Mouse (Mus musculus) forebrain, embryonic 13.5 days (tissue): ENCODE measurements around the gene Dpp6. TPM values are rescaled to one million over a fixed set of nuclear protein-coding genes. Genes with fewer than 3 reads are reported as not detected.

ENCODE experiments used
- ATAC-seq: fragments of 200-750 bp; cut with Nextera tagmentation; 2 replicates; pipeline ENCODE4 v1.8.0; 2017
- H3K27ac ChIP-seq: fragments of 300-500 bp; sonication (generic); 2 replicates; pipeline ENCODE4 v1.5.1; 2015; ENCODE audit warnings: inconsistent platforms, mild to moderate bottlenecking, moderate library complexity
- H3K27me3 ChIP-seq: fragments of 300-500 bp; sonication (generic); 2 replicates; pipeline ENCODE4 v1.6.1; 2015; ENCODE audit warnings: mild to moderate bottlenecking, inconsistent platforms
- H3K36me3 ChIP-seq: fragments of 300-500 bp; sonication (generic); 2 replicates; pipeline ENCODE4 v1.6.1; 2015; ENCODE audit warnings: mild to moderate bottlenecking, inconsistent platforms; ENCODE audit not compliant: poor library complexity, severe bottlenecking
- H3K4me1 ChIP-seq: fragments of 300-500 bp; sonication (generic); 2 replicates; pipeline ENCODE4 v1.6.1; 2015; ENCODE audit warnings: inconsistent platforms
- H3K4me2 ChIP-seq: fragments of 300-500 bp; sonication (generic); 2 replicates; pipeline ENCODE4 v1.6.1; 2015; ENCODE audit warnings: inconsistent platforms, mild to moderate bottlenecking, moderate library complexity
- H3K4me3 ChIP-seq: fragments of 300-500 bp; sonication (generic); 2 replicates; pipeline ENCODE4 v1.5.1; 2015; ENCODE audit warnings: mild to moderate bottlenecking, inconsistent platforms
- H3K9ac ChIP-seq: fragments of 300-500 bp; sonication (generic); 2 replicates; pipeline ENCODE4 v1.6.1; 2015; ENCODE audit warnings: mild to moderate bottlenecking, inconsistent platforms
- H3K9me3 ChIP-seq: fragments of 300-500 bp; sonication (generic); replicated peaks from 2 replicates; pipeline ENCODE4 v1.6.1; 2016; ENCODE audit warnings: inconsistent platforms
- WGBS: fragments of 180-500 bp; shearing (Covaris S2); methylation state at CpG from one replicate; pipeline ENCODE4 v1.1.7; 2015; 5-methylcytosine and 5-hydroxymethylcytosine counted together
- polyA plus RNA-seq: library from polyadenylated mRNA; unstranded; fragments of >200 nt; fragmentation: Nextera tagmentation; extraction: Ambion mirVana; gene quantifications from 2 replicates; pipeline ENCODE4 v1.2.1, GENCODE M21; 2015

The Dpp6 gene
- polyA plus RNA-seq, 1 experiment from 2014 or later: 16.5 TPM

DNA sequence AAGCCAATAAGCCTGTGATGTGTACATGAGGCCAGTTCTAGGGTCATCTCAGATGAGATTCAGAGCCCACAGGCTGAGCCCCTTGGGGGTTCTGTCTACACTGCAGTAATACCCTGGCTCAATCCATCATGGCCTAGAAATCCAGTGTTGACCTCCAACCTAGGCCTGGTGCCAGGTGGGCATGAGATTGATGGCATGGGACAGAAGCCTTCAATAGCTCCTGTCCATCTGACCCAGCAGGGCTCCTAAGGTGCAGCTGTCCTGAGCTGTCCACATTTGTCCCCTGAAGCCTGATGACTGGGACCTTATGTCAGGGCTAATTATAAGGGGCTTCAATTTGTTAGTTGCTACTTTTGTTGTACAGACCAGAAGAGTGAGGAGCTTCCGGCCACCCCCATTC lies 500.8 kb downstream of the Dpp6 start:
- H3K9me3 ChIP-seq: no peaks in the 10 kb centered on the region
- H3K36me3 ChIP-seq: no peaks in the 10 kb centered on the region
- H3K27me3 ChIP-seq: no peaks in the 10 kb centered on the region
- WGBS: 46% methylated on average over 1 of the region's 1 CpGs
- H3K9ac ChIP-seq: no peak overlapping the region
- H3K4me2 ChIP-seq: no peak overlapping the region
- no peak overlapping the region for H3K4me3 ChIP-seq
- no peak overlapping the region for H3K27ac ChIP-seq
- no peaks in the 10 kb centered on the region for H3K4me1 ChIP-seq
- no peak for ATAC-seq

DNA sequence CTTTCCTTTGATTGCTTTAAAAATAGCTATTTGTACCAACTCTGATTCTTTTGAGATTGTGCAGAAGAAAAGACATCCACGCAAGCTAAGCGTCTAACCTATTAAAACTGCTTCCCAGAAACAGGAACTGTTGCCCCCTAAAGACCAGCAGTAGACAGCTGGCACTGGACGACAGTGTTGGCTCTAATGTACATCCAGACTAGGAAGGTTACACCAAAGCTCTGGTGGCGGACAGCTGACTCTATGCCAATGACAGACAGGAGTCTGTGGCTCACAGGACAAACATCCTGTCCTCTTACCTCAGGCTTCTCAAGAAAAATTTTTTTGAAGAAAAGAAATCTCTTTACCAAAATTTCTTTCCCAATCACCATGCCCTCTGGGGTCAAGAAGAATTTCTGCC lies 502.7 kb downstream of the Dpp6 start:
- Histone ChIP-seq H3K27ac (no peak overlapping the region), H3K4me3 (no peak overlapping the region), H3K27me3 (no peaks in the 10 kb centered on the region), H3K4me1 (no peaks in the 10 kb centered on the region), H3K4me2 (no peak overlapping the region), H3K9me3 (no peaks in the 10 kb centered on the region), H3K36me3 (no peaks in the 10 kb centered on the region), H3K9ac (no peak overlapping the region)
- ATAC-seq: no peak
- WGBS: 92% methylated on average over 4 of the region's 4 CpGs

DNA sequence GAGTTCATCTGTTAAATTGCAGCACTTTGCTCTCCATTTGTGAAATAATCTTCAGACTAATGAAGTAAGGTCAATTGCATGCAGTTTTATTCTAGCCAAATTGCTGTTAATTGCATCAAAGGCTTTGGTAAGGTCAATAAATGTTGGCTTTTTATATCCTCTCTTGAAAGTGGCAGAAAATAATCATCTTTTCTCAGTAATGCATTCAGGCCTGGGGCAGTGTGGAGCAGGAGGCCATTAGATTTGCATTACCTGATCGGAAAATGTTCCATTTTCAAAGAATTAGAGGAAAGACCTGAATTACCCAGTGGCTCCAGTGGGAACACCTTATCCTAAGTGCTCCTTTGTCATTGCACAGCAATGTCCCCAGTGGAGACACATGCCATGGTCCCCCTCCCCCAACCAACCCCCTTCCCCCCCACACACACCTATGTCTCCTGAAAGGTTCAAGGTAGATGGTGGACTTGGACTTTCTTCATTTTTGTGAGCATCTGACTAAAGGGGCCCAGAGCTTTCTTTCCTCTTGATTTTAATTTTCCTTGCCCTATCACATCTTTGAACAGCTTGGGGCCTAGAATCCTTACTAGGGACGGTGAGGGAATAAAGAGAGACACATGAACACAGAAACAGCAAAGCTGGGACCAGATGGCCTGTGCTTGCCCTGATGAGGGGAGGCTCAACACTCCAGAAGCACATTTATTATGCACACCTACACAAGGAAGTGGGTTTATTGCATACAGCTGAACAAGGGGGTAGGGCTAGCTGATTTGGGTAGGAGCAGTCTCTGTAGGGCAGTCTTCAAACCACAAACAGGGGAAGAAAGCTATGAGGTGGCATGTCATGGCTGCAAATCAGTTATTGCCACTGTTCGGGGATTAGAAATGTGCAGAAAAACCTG lies 506.1 kb downstream of the Dpp6 start:
- Histone ChIP-seq H3K9me3 (no peaks in the 10 kb centered on the region), H3K4me3 (no peak overlapping the region), H3K36me3 (no peaks in the 10 kb centered on the region), H3K4me2 (no peak overlapping the region), H3K4me1 (no peaks in the 10 kb centered on the region), H3K27ac (0 out of 2 replicates have a peak overlapping the region, but pooled peaks have one; percentile 10), H3K9ac (no peak overlapping the region), H3K27me3 (no peaks in the 10 kb centered on the region)
- ATAC-seq: peak; percentile 48; the same call in 1 of the 2 replicates
- 77% methylated on average over 3 of the region's 3 CpGs for WGBS

DNA sequence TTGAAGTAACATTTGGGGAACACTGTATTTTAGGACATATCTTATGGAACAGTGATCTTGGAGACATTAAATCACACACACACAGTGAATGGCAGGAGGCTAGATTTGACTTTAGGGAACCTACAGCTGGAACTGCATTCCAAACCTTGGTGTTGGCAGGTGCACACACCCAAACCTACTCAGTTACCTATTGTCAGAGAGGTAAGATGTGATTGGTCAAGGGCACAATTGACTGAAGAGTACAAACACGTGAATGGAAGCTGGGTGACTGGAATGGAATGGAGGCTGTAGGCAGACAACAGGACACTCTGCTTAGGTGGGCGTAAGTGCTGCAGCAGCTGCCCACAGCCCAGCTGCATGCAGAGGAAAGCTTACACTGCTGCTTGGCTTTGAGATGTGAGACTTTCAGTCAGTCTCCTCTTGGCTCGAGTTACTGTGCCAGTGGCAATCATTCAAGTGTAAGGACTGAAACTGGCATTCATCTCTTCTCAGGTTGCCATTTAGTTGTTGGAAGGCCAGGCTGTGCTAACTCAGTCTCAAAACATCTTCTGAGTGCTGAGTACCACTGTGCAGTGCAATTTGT lies 507.4 kb downstream of the Dpp6 start:
- no peak overlapping the region for H3K4me3 ChIP-seq
- H3K9ac ChIP-seq: no peak overlapping the region
- no peak overlapping the region for H3K4me2 ChIP-seq
- no peak overlapping the region for H3K27ac ChIP-seq
- no peaks in the 10 kb centered on the region for H3K4me1 ChIP-seq
- no peak for ATAC-seq
- WGBS: 52% methylated on average over 3 of the region's 3 CpGs
- H3K27me3 ChIP-seq: no peaks in the 10 kb centered on the region
- H3K36me3 ChIP-seq: no peaks in the 10 kb centered on the region
- H3K9me3 ChIP-seq: no peaks in the 10 kb centered on the region

DNA sequence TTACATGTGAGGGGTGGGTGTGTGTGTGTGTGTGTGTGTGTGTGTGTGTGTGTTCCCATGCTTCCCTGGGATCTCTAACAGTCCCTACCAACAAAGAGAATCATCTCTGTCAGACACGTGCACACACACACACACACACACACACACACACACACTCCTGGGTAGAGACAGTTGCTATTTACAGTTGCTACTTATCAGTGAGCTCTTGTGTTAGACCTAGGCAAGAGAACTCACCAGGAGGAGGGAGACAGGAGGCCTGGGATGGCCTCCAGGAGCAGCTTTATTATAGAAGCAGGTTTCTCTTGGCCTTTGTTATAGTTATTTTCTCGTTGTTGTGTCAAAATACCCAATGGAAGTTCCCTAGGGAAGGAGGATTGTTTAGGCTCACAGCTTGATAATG lies 519.7 kb downstream of the Dpp6 start:
- no peaks in the 10 kb centered on the region for H3K4me1 ChIP-seq
- H3K4me2 ChIP-seq: no peak overlapping the region
- ATAC-seq: no peak
- H3K9me3 ChIP-seq: no peaks in the 10 kb centered on the region
- 61% methylated on average over 2 of the region's 2 CpGs for WGBS
- H3K4me3 ChIP-seq: no peak overlapping the region
- H3K9ac ChIP-seq: no peak overlapping the region
- H3K27me3 ChIP-seq: no peaks in the 10 kb centered on the region
- no peaks in the 10 kb centered on the region for H3K36me3 ChIP-seq
- no peak overlapping the region for H3K27ac ChIP-seq

DNA sequence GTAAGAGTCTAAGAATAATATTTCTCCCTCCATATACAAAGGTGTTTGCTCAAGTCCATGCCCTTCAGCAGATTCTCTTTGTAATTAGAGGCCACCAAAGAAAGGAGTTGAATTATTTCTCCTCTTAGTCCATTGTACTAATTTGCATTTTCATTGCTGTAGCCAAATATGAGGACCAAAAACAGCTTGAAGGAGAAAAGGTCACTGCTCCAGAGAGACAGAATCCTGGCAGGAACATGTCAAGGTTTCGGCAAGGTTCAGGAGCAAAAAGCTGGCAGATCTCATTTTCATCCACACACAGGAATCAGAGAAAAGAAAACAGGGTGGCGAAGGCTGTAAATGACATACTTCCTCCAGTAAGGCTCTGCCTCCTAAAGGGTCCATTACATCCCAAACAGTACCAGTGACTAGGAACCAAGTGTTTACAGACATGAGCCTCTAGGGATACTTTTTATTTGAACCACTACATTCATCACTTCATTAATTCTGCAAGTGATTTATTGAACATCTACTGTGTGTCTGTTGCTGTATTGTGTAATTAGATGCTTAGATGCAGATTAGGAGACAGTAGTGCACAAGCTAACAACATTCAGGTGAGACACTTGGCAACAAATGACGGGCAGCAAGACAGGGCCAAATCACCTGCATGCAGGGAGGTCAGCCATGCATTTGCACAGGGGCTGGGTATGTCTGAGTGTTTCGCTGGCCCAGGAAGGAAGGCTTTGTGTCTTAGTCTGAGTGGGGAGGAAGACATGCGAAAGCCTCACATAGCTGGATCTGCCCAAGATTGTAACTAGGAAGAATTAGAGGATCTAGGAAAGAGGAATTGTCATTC lies 522.4 kb downstream of the Dpp6 start:
- Histone ChIP-seq H3K9me3 (no peaks in the 10 kb centered on the region), H3K9ac (no peak overlapping the region), H3K4me1 (no peaks in the 10 kb centered on the region), H3K4me2 (no peak overlapping the region), H3K27ac (no peak overlapping the region), H3K4me3 (no peak overlapping the region), H3K36me3 (no peaks in the 10 kb centered on the region), H3K27me3 (no peaks in the 10 kb centered on the region)
- 86% methylated on average over 5 of the region's 5 CpGs for WGBS
- ATAC-seq: no peak

DNA sequence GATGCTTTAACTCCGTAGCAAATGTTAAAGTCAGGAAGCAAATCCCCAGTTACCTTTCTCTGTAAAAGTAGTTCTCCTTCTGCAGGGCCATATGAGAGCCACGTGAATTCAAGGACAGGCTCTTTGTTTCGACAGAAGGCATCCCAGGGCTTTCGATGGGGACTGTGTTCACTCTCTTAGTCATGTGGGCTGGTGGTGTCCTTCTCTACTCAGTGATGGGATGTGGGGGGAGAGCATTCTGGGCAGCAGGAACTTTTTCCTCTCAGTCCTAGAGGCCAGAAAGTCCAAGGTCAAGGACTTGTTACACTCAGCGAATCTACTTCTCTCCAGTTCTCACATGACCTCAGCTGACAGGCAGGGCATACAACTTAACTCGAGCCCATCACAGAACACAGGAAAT lies 525.3 kb downstream of the Dpp6 start:
- 80% methylated on average over 6 of the region's 6 CpGs for WGBS
- H3K4me1 ChIP-seq: no peaks in the 10 kb centered on the region
- no peak overlapping the region for H3K27ac ChIP-seq
- no peak overlapping the region for H3K4me2 ChIP-seq
- no peaks in the 10 kb centered on the region for H3K27me3 ChIP-seq
- no peaks in the 10 kb centered on the region for H3K9me3 ChIP-seq
- no peak overlapping the region for H3K4me3 ChIP-seq
- no peak for ATAC-seq
- H3K9ac ChIP-seq: no peak overlapping the region
- no peaks in the 10 kb centered on the region for H3K36me3 ChIP-seq

DNA sequence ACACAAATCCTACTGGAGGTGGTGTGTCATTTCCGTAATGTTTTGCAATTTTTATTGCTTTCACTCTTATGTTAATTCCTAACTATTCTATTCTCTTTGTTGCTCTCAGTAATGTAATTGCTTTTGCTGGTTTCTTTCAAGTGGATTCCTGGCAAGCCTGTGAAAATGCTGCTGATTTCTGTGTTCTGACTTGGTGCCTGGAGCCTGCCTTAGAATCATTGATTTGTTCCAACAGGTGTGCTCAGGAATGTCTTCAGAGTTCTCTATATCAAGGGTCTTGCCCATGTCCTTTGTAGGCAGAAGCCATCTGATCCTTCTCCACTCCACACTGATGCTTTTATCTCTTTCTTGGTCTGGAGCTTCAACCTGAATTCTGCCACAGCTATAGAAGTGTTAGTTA lies 526.6 kb downstream of the Dpp6 start:
- Histone ChIP-seq H3K4me3 (no peak overlapping the region), H3K4me2 (no peak overlapping the region), H3K9ac (no peak overlapping the region), H3K4me1 (peaks cover 9% of the 10 kb centered on the region), H3K27me3 (no peaks in the 10 kb centered on the region), H3K36me3 (no peaks in the 10 kb centered on the region), H3K9me3 (no peaks in the 10 kb centered on the region), H3K27ac (no peak overlapping the region)
- WGBS: 87% methylated on average over 1 of the region's 1 CpGs
- no peak for ATAC-seq

DNA sequence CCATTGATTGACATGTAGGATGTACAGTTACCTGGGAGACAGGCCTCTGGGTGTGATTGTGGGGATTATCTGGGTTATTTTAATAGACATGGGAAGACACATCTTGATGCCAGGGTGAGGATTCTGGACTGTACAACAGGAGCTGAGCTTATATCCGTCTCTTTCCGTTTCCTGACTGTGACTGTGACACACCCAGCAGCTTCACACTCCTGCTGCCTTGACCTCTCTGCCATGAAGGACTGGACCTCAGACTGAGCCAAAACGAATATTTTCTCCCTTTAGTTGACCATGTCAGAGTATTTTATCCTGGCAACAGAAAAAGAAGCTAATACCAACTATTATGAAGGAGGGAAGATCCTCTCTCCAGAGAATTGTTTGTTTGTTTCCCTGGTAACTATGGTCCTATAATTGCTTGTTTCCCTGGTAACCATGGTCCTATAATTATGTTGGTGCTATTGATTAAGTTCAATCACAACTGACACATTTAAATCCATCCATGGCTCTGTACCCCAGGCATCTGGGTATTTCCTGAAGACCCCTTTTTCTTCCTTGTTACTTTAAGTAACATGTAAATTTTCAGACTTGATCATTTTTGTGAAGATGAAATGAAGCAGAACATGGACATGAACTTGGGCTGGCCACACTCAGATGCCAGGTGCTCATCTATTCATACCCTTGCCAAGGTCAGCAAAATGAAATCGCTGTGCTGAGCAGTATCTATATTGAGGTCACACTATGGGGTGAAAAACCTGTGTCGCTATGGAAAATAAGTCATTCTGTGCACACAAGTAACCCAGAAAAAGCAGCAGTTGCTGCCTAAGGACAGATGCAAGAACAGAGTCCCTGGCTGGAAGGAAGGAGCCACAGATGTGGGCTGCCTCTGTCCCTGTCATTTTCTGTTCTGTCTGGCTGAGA lies 531.4 kb downstream of the Dpp6 start:
- 55% methylated on average over 5 of the region's 5 CpGs for WGBS
- peaks cover 18% of the 10 kb centered on the region for H3K4me1 ChIP-seq
- H3K36me3 ChIP-seq: no peaks in the 10 kb centered on the region
- ATAC-seq: peak; percentile 57; the same call in 1 of the 2 replicates
- no peaks in the 10 kb centered on the region for H3K27me3 ChIP-seq
- peak overlapping the region; percentile 14; the same call in 1 of the 2 replicates for H3K27ac ChIP-seq
- H3K4me2 ChIP-seq: no peak overlapping the region
- H3K9ac ChIP-seq: no peak overlapping the region
- no peaks in the 10 kb centered on the region for H3K9me3 ChIP-seq
- no peak overlapping the region for H3K4me3 ChIP-seq

DNA sequence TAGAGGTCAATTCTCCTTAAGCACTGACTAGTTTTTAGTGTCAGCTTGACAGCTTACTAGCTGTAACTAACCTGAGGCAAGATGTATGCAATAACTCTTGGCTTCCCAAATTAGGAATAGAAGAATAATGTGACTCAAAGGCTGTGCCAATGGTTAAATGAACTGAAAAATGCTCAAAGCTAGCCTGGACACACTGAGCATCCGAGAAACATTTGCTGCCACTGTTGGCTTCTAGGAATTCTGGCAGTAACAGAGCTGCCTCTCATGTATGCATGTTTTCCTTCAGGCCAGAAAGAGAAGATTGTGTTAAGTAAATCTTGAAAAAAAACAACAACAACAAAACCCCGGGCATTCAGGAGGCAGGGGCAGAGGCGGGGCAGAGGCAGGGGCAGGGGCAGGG lies 540.6 kb downstream of the Dpp6 start:
- WGBS: 79% methylated on average over 3 of the region's 3 CpGs
- Histone ChIP-seq H3K9ac (no peak overlapping the region), H3K36me3 (no peaks in the 10 kb centered on the region), H3K4me2 (no peak overlapping the region), H3K9me3 (no peaks in the 10 kb centered on the region), H3K27ac (no peak overlapping the region), H3K4me3 (no peak overlapping the region), H3K27me3 (no peaks in the 10 kb centered on the region), H3K4me1 (no peaks in the 10 kb centered on the region)
- ATAC-seq: no peak

DNA sequence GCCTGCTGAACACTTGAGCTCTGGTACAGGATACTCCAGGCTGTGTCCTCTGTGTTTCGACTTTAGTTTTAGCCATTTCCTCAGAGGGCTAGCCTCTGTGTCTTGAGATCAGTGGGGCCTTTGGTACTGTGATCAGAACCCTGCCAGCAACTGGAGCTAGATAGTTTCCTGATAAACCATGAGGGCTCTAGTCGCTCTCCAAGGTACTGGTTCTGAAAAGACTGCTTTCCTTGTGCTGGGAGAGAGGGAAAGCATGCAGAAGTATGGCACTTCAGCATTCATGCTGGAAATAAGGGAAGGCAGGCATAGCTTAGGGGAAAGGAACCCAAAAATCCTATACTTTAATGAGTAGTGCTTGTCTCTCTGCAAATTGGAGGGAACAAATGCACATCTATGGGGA lies 548.9 kb downstream of the Dpp6 start:
- H3K4me2 ChIP-seq: no peak overlapping the region
- ATAC-seq: no peak
- H3K9ac ChIP-seq: no peak overlapping the region
- no peaks in the 10 kb centered on the region for H3K4me1 ChIP-seq
- H3K9me3 ChIP-seq: no peaks in the 10 kb centered on the region
- H3K27ac ChIP-seq: no peak overlapping the region
- no peaks in the 10 kb centered on the region for H3K27me3 ChIP-seq
- H3K36me3 ChIP-seq: no peaks in the 10 kb centered on the region
- WGBS: 61% methylated on average over 2 of the region's 2 CpGs
- no peak overlapping the region for H3K4me3 ChIP-seq
